Mouse (Mus musculus): Measurements from ENCODE around the gene Dhrs3. TPM values are rescaled to one million over a fixed set of nuclear protein-coding genes. Genes with fewer than 3 reads are reported as not detected.

Gene Dhrs3
- polyA plus RNA-seq, 1 experiment from 2014 or later = 51.8 TPM

- WGBS = 35% methylated on average over 6 of the region's 6 CpGs
Measured at GRCm38 (mm10) chr4:144886460-144886859, 6.2 kb upstream of the Dhrs3 start.

GRCm38 (mm10) chr4:144888750-144889149 lies 3.9 kb upstream of the Dhrs3 start:
- 79% methylated on average over 4 of the region's 4 CpGs for WGBS
- Histone ChIP-seq H3K4me3 (ENCODE audit: low read length) (no peak overlapping the region), H3K27me3 (replicated peaks; ENCODE audit: control insufficient read depth, insufficient read depth, low read length) (peaks cover 12% of the 10 kb centered on the region), H3K4me1 (ENCODE audit: control insufficient read depth, insufficient read depth, low read depth, low read length) (peaks cover 12% of the 10 kb centered on the region), H3K27ac (ENCODE audit: low read depth, low read length) (no peak overlapping the region), H3K9ac (ENCODE audit: low read depth, low read length) (no peak overlapping the region), H3K36me3 (ENCODE audit: control insufficient read depth, insufficient read depth, low read length) (no peaks in the 10 kb centered on the region), H3K4me2 (ENCODE audit: low read length) (no peak overlapping the region), H3K9me3 (ENCODE audit: control insufficient read depth, low read length) (no peaks in the 10 kb centered on the region)
- no peak for ATAC-seq

More at GRCm38 (mm10) chr4:144886460-144886859, 6.2 kb upstream of the Dhrs3 start:
- no peaks in the 10 kb centered on the region for H3K36me3 ChIP-seq (ENCODE audit: control insufficient read depth, insufficient read depth, low read length)
- no peaks in the 10 kb centered on the region for H3K4me1 ChIP-seq (ENCODE audit: control insufficient read depth, insufficient read depth, low read depth, low read length)
- H3K4me2 ChIP-seq (ENCODE audit: low read length) = no peak overlapping the region
- no peak overlapping the region for H3K9ac ChIP-seq (ENCODE audit: low read depth, low read length)
- H3K4me3 ChIP-seq (ENCODE audit: low read length) = no peak overlapping the region
- H3K27ac ChIP-seq (ENCODE audit: low read depth, low read length) = no peak overlapping the region
- peaks cover 6% of the 10 kb centered on the region; the same call in 1 of the 2 replicates for H3K27me3 ChIP-seq (replicated peaks; ENCODE audit: control insufficient read depth, insufficient read depth, low read length)
- ATAC-seq = peak; percentile 48
- H3K9me3 ChIP-seq (ENCODE audit: control insufficient read depth, low read length) = no peaks in the 10 kb centered on the region

GRCm38 (mm10) chr4:144889505-144890301 lies 2.9 kb upstream of the Dhrs3 start:
- Histone ChIP-seq H3K27me3 (replicated peaks; ENCODE audit: control insufficient read depth, insufficient read depth, low read length) (peaks cover 12% of the 10 kb centered on the region), H3K36me3 (ENCODE audit: control insufficient read depth, insufficient read depth, low read length) (no peaks in the 10 kb centered on the region), H3K4me1 (ENCODE audit: control insufficient read depth, insufficient read depth, low read depth, low read length) (peaks cover 17% of the 10 kb centered on the region), H3K27ac (ENCODE audit: low read depth, low read length) (no peak overlapping the region), H3K9me3 (ENCODE audit: control insufficient read depth, low read length) (no peaks in the 10 kb centered on the region), H3K4me3 (ENCODE audit: low read length) (no peak overlapping the region), H3K4me2 (ENCODE audit: low read length) (no peak overlapping the region), H3K9ac (ENCODE audit: low read depth, low read length) (no peak overlapping the region)
- 81% methylated on average over 9 of the region's 9 CpGs for WGBS
- no peak for ATAC-seq

GRCm38 (mm10) chr4:144890690-144891120 lies 1.9 kb upstream of the Dhrs3 start:
- Histone ChIP-seq H3K27me3 (replicated peaks; ENCODE audit: control insufficient read depth, insufficient read depth, low read length) (peaks cover 19% of the 10 kb centered on the region), H3K27ac (ENCODE audit: low read depth, low read length) (no peak overlapping the region; the same call in 1 of the 2 replicates), H3K9ac (ENCODE audit: low read depth, low read length) (no peak overlapping the region), H3K4me3 (ENCODE audit: low read length) (no peak overlapping the region), H3K4me2 (ENCODE audit: low read length) (no peak overlapping the region), H3K36me3 (ENCODE audit: control insufficient read depth, insufficient read depth, low read length) (no peaks in the 10 kb centered on the region), H3K9me3 (ENCODE audit: control insufficient read depth, low read length) (no peaks in the 10 kb centered on the region), H3K4me1 (ENCODE audit: control insufficient read depth, insufficient read depth, low read depth, low read length) (peaks cover 22% of the 10 kb centered on the region)
- 10% methylated on average over 7 of the region's 7 CpGs for WGBS
- ATAC-seq = peak; percentile 62

GRCm38 (mm10) chr4:144891121-144891711 lies 1.4 kb upstream of the Dhrs3 start:
- H3K36me3 ChIP-seq (ENCODE audit: control insufficient read depth, insufficient read depth, low read length) = no peaks in the 10 kb centered on the region
- WGBS = 48% methylated on average over 10 of the region's 10 CpGs
- no peak for ATAC-seq
- H3K9me3 ChIP-seq (ENCODE audit: control insufficient read depth, low read length) = no peaks in the 10 kb centered on the region
- H3K27me3 ChIP-seq (replicated peaks; ENCODE audit: control insufficient read depth, insufficient read depth, low read length) = peaks cover 19% of the 10 kb centered on the region
- peaks cover 22% of the 10 kb centered on the region for H3K4me1 ChIP-seq (ENCODE audit: control insufficient read depth, insufficient read depth, low read depth, low read length)
- H3K27ac ChIP-seq (ENCODE audit: low read depth, low read length) = no peak overlapping the region; the same call in 1 of the 2 replicates
- no peak overlapping the region for H3K9ac ChIP-seq (ENCODE audit: low read depth, low read length)
- H3K4me3 ChIP-seq (ENCODE audit: low read length) = no peak overlapping the region
- no peak overlapping the region for H3K4me2 ChIP-seq (ENCODE audit: low read length)

GRCm38 (mm10) chr4:144891743-144892132 lies 889 bp upstream of the Dhrs3 start:
- H3K4me1 ChIP-seq (ENCODE audit: control insufficient read depth, insufficient read depth, low read depth, low read length) = peaks cover 22% of the 10 kb centered on the region
- peak overlapping the region; percentile 98 for H3K4me2 ChIP-seq (ENCODE audit: low read length)
- no peak for ATAC-seq
- no peaks in the 10 kb centered on the region for H3K36me3 ChIP-seq (ENCODE audit: control insufficient read depth, insufficient read depth, low read length)
- 11% methylated on average over 5 of the region's 5 CpGs for WGBS
- H3K4me3 ChIP-seq (ENCODE audit: low read length) = peak overlapping the region; percentile 55
- peaks cover 19% of the 10 kb centered on the region for H3K27me3 ChIP-seq (replicated peaks; ENCODE audit: control insufficient read depth, insufficient read depth, low read length)
- H3K9ac ChIP-seq (ENCODE audit: low read depth, low read length) = peak overlapping the region; percentile 65
- H3K27ac ChIP-seq (ENCODE audit: low read depth, low read length) = no peak overlapping the region
- H3K9me3 ChIP-seq (ENCODE audit: control insufficient read depth, low read length) = no peaks in the 10 kb centered on the region

GRCm38 (mm10) chr4:144892937-144893272 lies 278 bp downstream of the Dhrs3 start:
- Histone ChIP-seq H3K27ac (ENCODE audit: low read depth, low read length) (peak overlapping the region; percentile 73), H3K36me3 (ENCODE audit: control insufficient read depth, insufficient read depth, low read length) (no peaks in the 10 kb centered on the region), H3K27me3 (replicated peaks; ENCODE audit: control insufficient read depth, insufficient read depth, low read length) (peaks cover 19% of the 10 kb centered on the region), H3K4me2 (ENCODE audit: low read length) (peak overlapping the region; percentile 98), H3K4me3 (ENCODE audit: low read length) (peak overlapping the region; percentile 55), H3K9ac (ENCODE audit: low read depth, low read length) (peak overlapping the region; percentile 65), H3K9me3 (ENCODE audit: control insufficient read depth, low read length) (no peaks in the 10 kb centered on the region), H3K4me1 (ENCODE audit: control insufficient read depth, insufficient read depth, low read depth, low read length) (peaks cover 22% of the 10 kb centered on the region)
- WGBS = under 1% methylated on average over 12 of the region's 12 CpGs
- no peak for ATAC-seq

- Histone ChIP-seq H3K4me1 (ENCODE audit: control insufficient read depth, insufficient read depth, low read depth, low read length) (peaks cover 22% of the 10 kb centered on the region), H3K36me3 (ENCODE audit: control insufficient read depth, insufficient read depth, low read length) (0 out of 2 replicates have a peak, but pooled peaks cover 3% of the 10 kb centered on the region), H3K27me3 (replicated peaks; ENCODE audit: control insufficient read depth, insufficient read depth, low read length) (peaks cover 19% of the 10 kb centered on the region), H3K27ac (ENCODE audit: low read depth, low read length) (peak overlapping the region; percentile 73), H3K4me3 (ENCODE audit: low read length) (peak overlapping the region; percentile 55), H3K9ac (ENCODE audit: low read depth, low read length) (peak overlapping the region; percentile 65), H3K4me2 (ENCODE audit: low read length) (peak overlapping the region; percentile 98), H3K9me3 (ENCODE audit: control insufficient read depth, low read length) (no peaks in the 10 kb centered on the region)
- ATAC-seq = peak; percentile 13; the same call in 1 of the 2 replicates
- WGBS = under 1% methylated on average over 44 of the region's 44 CpGs
Measured at GRCm38 (mm10) chr4:144893561-144894486, 1.2 kb downstream of the Dhrs3 start.
